Mouse (Mus musculus) heart, embryonic 10.5 days (tissue): ENCODE data around the gene Mypn. TPM values are rescaled to one million over a fixed set of nuclear protein-coding genes. Genes with fewer than 3 reads are reported as not detected.

Source experiments
- DNase-seq: peaks from one replicate; pipeline ENCODE4 v3.0.0-alpha.2; 2017; ENCODE audit warnings: low spot score
- H3K27ac ChIP-seq: fragments of 300-500 bp; sonication (generic); 2 replicates; pipeline ENCODE4 v1.5.1; 2016; ENCODE audit warnings: mild to moderate bottlenecking
- H3K27me3 ChIP-seq: fragments of 300-500 bp; sonication (generic); 2 replicates; pipeline ENCODE4 v1.6.1; 2016; ENCODE audit warnings: mild to moderate bottlenecking; ENCODE audit not compliant: poor library complexity, insufficient read depth, severe bottlenecking
- H3K36me3 ChIP-seq: fragments of 300-500 bp; sonication (generic); 2 replicates; pipeline ENCODE4 v1.6.1; 2016; ENCODE audit warnings: mild to moderate bottlenecking, moderate library complexity
- H3K4me1 ChIP-seq: fragments of 300-500 bp; sonication (generic); 2 replicates; pipeline ENCODE4 v1.6.1; 2016; ENCODE audit warnings: mild to moderate bottlenecking
- H3K4me3 ChIP-seq: fragments of 300-500 bp; sonication (generic); 2 replicates; pipeline ENCODE4 v1.5.1; 2016; ENCODE audit warnings: mild to moderate bottlenecking, moderate library complexity
- H3K9me3 ChIP-seq: fragments of 300-500 bp; sonication (generic); 2 replicates; pipeline ENCODE4 v1.6.1; 2016; ENCODE audit warnings: mild to moderate bottlenecking, moderate library complexity
- WGBS: fragments of 180-500 bp; shearing (Covaris S2); methylation state at CpG from one replicate; pipeline ENCODE4 v1.1.7; 2016; 5-methylcytosine and 5-hydroxymethylcytosine counted together
- polyA plus RNA-seq: library from polyadenylated mRNA; unstranded; fragments of >200 nt; fragmentation: Nextera tagmentation; extraction: Ambion mirVana; gene quantifications from 2 replicates; pipeline ENCODE4 v1.2.1, GENCODE M21; 2016

Mypn gene
- polyA plus RNA-seq, 1 experiment from 2014 or later = 1.0 TPM

- Histone ChIP-seq H3K4me1 (no peaks in the 10 kb centered on the region), H3K36me3 (no peaks in the 10 kb centered on the region), H3K4me3 (no peak overlapping the region), H3K27me3 (peaks cover 12% of the 10 kb centered on the region), H3K9me3 (no peaks in the 10 kb centered on the region), H3K27ac (no peak overlapping the region)
- DNase-seq = peak; percentile 64
- 85% methylated on average over 4 of the region's 4 CpGs for WGBS
Observed at GRCm38 (mm10) chr10:63133326-63133725, 70.4 kb downstream of the Mypn start.

GRCm38 (mm10) chr10:63132356-63132755 lies 71.4 kb downstream of the Mypn start:
- no peak overlapping the region for H3K27ac ChIP-seq
- no peaks in the 10 kb centered on the region for H3K9me3 ChIP-seq
- H3K4me1 ChIP-seq = no peaks in the 10 kb centered on the region
- no peak overlapping the region for H3K4me3 ChIP-seq
- DNase-seq = peak; percentile 53
- 80% methylated on average over 6 of the region's 6 CpGs for WGBS
- H3K27me3 ChIP-seq = peaks cover 12% of the 10 kb centered on the region
- no peaks in the 10 kb centered on the region for H3K36me3 ChIP-seq

- no peaks in the 10 kb centered on the region for H3K36me3 ChIP-seq
- no peak overlapping the region for H3K27ac ChIP-seq
- WGBS = 67% methylated on average over 7 of the region's 7 CpGs
- peak; percentile 41 for DNase-seq
- H3K27me3 ChIP-seq = peaks cover under 1% of the 10 kb centered on the region; the same call in 1 of the 2 replicates
- no peaks in the 10 kb centered on the region for H3K9me3 ChIP-seq
- H3K4me3 ChIP-seq = no peak overlapping the region
- H3K4me1 ChIP-seq = no peaks in the 10 kb centered on the region
Observed at GRCm38 (mm10) chr10:63130500-63130899, 73.3 kb downstream of the Mypn start.

GRCm38 (mm10) chr10:63128256-63128655 lies 75.5 kb downstream of the Mypn start:
- H3K27ac ChIP-seq = no peak overlapping the region
- 57% methylated on average over 7 of the region's 7 CpGs for WGBS
- DNase-seq = peak; percentile 72

GRCm38 (mm10) chr10:63127156-63127555 lies 76.6 kb downstream of the Mypn start:
- 88% methylated on average over 6 of the region's 6 CpGs for WGBS

More at GRCm38 (mm10) chr10:63128256-63128655, 75.5 kb downstream of the Mypn start:
- Histone ChIP-seq H3K27me3 (no peaks in the 10 kb centered on the region), H3K4me1 (no peaks in the 10 kb centered on the region), H3K4me3 (no peak overlapping the region), H3K9me3 (no peaks in the 10 kb centered on the region), H3K36me3 (no peaks in the 10 kb centered on the region)

GRCm38 (mm10) chr10:63126116-63126515 lies 77.6 kb downstream of the Mypn start:
- no peak overlapping the region for H3K27ac ChIP-seq
- H3K4me1 ChIP-seq = no peaks in the 10 kb centered on the region
- no peaks in the 10 kb centered on the region for H3K9me3 ChIP-seq
- H3K36me3 ChIP-seq = no peaks in the 10 kb centered on the region
- peak; percentile 57 for DNase-seq
- H3K4me3 ChIP-seq = no peak overlapping the region
- H3K27me3 ChIP-seq = no peaks in the 10 kb centered on the region
- WGBS = 80% methylated on average over 4 of the region's 4 CpGs

More at GRCm38 (mm10) chr10:63127156-63127555, 76.6 kb downstream of the Mypn start:
- Histone ChIP-seq H3K4me1 (no peaks in the 10 kb centered on the region), H3K4me3 (no peak overlapping the region), H3K27ac (no peak overlapping the region), H3K27me3 (no peaks in the 10 kb centered on the region), H3K9me3 (no peaks in the 10 kb centered on the region), H3K36me3 (no peaks in the 10 kb centered on the region)
- peak; percentile 54 for DNase-seq

GRCm38 (mm10) chr10:63125343-63125742 lies 78.4 kb downstream of the Mypn start:
- 41% methylated on average over 11 of the region's 11 CpGs for WGBS
- H3K36me3 ChIP-seq = no peaks in the 10 kb centered on the region
- DNase-seq = peak; percentile 63

GRCm38 (mm10) chr10:63124016-63124415 lies 79.7 kb downstream of the Mypn start:
- no peaks in the 10 kb centered on the region for H3K27me3 ChIP-seq
- 90% methylated on average over 10 of the region's 10 CpGs for WGBS
- no peaks in the 10 kb centered on the region for H3K9me3 ChIP-seq
- no peaks in the 10 kb centered on the region for H3K36me3 ChIP-seq
- no peaks in the 10 kb centered on the region for H3K4me1 ChIP-seq
- H3K4me3 ChIP-seq = no peak overlapping the region
- DNase-seq = no peak
- H3K27ac ChIP-seq = no peak overlapping the region

More at GRCm38 (mm10) chr10:63125343-63125742, 78.4 kb downstream of the Mypn start:
- no peak overlapping the region for H3K27ac ChIP-seq
- H3K9me3 ChIP-seq = no peaks in the 10 kb centered on the region
- no peak overlapping the region for H3K4me3 ChIP-seq
- H3K27me3 ChIP-seq = no peaks in the 10 kb centered on the region
- H3K4me1 ChIP-seq = no peaks in the 10 kb centered on the region

- DNase-seq = no peak
- WGBS = 86% methylated on average over 8 of the region's 8 CpGs
Observed at GRCm38 (mm10) chr10:63123141-63123540, 80.6 kb downstream of the Mypn start.

GRCm38 (mm10) chr10:63122516-63122915 lies 81.2 kb downstream of the Mypn start:
- Histone ChIP-seq H3K9me3 (no peaks in the 10 kb centered on the region), H3K4me1 (no peaks in the 10 kb centered on the region), H3K36me3 (0 out of 2 replicates have a peak, but pooled peaks cover under 1% of the 10 kb centered on the region), H3K27me3 (no peaks in the 10 kb centered on the region), H3K4me3 (no peak overlapping the region), H3K27ac (no peak overlapping the region)
- 28% methylated on average over 8 of the region's 8 CpGs for WGBS
- no peak for DNase-seq

More at GRCm38 (mm10) chr10:63123141-63123540, 80.6 kb downstream of the Mypn start:
- H3K36me3 ChIP-seq = no peaks in the 10 kb centered on the region
- H3K27me3 ChIP-seq = no peaks in the 10 kb centered on the region
- H3K9me3 ChIP-seq = no peaks in the 10 kb centered on the region
- no peak overlapping the region for H3K4me3 ChIP-seq
- H3K4me1 ChIP-seq = no peaks in the 10 kb centered on the region
- H3K27ac ChIP-seq = no peak overlapping the region

- WGBS = 80% methylated on average over 14 of the region's 14 CpGs
- no peaks in the 10 kb centered on the region for H3K4me1 ChIP-seq
- DNase-seq = no peak
- H3K27ac ChIP-seq = no peak overlapping the region
- H3K4me3 ChIP-seq = no peak overlapping the region
- no peaks in the 10 kb centered on the region for H3K9me3 ChIP-seq
- peaks cover 3% of the 10 kb centered on the region; the same call in 1 of the 2 replicates for H3K36me3 ChIP-seq
- H3K27me3 ChIP-seq = no peaks in the 10 kb centered on the region
Observed at GRCm38 (mm10) chr10:63121961-63122360, 81.8 kb downstream of the Mypn start.

- DNase-seq = no peak
- 74% methylated on average over 14 of the region's 14 CpGs for WGBS
- H3K9me3 ChIP-seq = no peaks in the 10 kb centered on the region
- H3K4me1 ChIP-seq = no peaks in the 10 kb centered on the region
- no peak overlapping the region for H3K27ac ChIP-seq
- H3K4me3 ChIP-seq = no peak overlapping the region
- peaks cover 3% of the 10 kb centered on the region; the same call in 1 of the 2 replicates for H3K36me3 ChIP-seq
- no peaks in the 10 kb centered on the region for H3K27me3 ChIP-seq
Observed at GRCm38 (mm10) chr10:63119916-63120315, 83.8 kb downstream of the Mypn start.

- 91% methylated on average over 8 of the region's 8 CpGs for WGBS
- DNase-seq = no peak
- Histone ChIP-seq H3K27ac (no peak overlapping the region), H3K4me3 (no peak overlapping the region), H3K36me3 (peaks cover 3% of the 10 kb centered on the region; the same call in 1 of the 2 replicates), H3K9me3 (no peaks in the 10 kb centered on the region), H3K4me1 (no peaks in the 10 kb centered on the region), H3K27me3 (no peaks in the 10 kb centered on the region)
Observed at GRCm38 (mm10) chr10:63117583-63117982, 86.2 kb downstream of the Mypn start.

- no peak for DNase-seq
- WGBS = 89% methylated on average over 9 of the region's 9 CpGs
- H3K27me3 ChIP-seq = no peaks in the 10 kb centered on the region
- no peak overlapping the region for H3K4me3 ChIP-seq
- H3K4me1 ChIP-seq = no peaks in the 10 kb centered on the region
- H3K9me3 ChIP-seq = no peaks in the 10 kb centered on the region
- peaks cover 3% of the 10 kb centered on the region; the same call in 1 of the 2 replicates for H3K36me3 ChIP-seq
- H3K27ac ChIP-seq = no peak overlapping the region
Observed at GRCm38 (mm10) chr10:63116376-63116775, 87.4 kb downstream of the Mypn start.
